Mouse (Mus musculus): Measurements from ENCODE around the gene Mdh1.
"Not testable (repeated sequence)": the region's sequence is repeated elsewhere in the genome, so short reads cannot be mapped to it uniquely, and the experiment has no call there.

The Mdh1 gene

GRCm38 (mm10) chr11:21545951-21546350, 26.2 kb downstream of the Mdh1 start:
- no peak for DNase-seq (ENCODE audit: low read depth, low spot score)

- DNase-seq (ENCODE audit: low read depth, low spot score), result no peak
These were observed 27.1 kb downstream of the Mdh1 start for GRCm38 (mm10) chr11:21545021-21545420.

DNA sequence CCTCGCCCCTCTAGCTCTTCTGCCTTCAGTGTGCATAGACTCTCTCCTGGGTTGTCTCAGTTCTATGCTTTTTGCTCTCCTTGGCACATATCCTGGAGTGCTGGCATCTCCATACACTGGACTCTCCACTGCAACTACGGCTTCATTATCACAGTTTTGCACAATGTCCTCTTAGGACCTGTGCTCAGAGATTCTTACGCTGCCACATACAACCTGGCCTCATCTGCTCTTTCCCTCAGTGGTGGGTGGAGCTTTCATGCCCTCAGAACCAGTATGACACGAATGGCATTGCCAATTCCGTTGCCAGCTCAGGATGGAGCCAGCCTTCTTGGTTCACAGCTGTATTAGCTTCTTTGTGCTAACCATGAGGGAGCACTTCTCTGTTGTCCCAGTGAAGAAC, 29.4 kb downstream of the Mdh1 start:
- DNase-seq (ENCODE audit: low read depth, low spot score), result no peak

GRCm38 (mm10) chr11:21540622-21541021, 31.5 kb downstream of the Mdh1 start:
- no peak for DNase-seq (ENCODE audit: low read depth, low spot score)

DNA sequence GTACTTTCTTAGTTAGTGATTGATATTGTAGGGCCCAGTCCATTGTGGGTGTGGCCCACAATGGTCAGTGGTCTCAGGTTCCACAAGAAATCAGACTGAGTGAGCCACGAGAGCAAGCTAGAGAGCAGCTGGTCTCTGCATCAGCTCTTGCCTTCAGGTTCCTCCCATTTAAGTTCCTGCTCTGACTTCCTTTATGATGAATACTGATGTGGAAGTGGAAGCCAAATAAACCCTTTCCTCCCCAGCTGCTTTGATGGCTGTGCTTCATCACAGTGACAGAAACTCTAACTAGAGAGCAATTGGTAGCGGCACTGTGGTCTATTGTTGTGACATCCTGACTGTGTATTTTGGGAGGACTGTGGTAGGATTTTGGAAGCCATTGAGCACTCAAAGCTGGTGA, 32.1 kb downstream of the Mdh1 start:
- DNase-seq (ENCODE audit: low read depth, low spot score), result no peak

DNA sequence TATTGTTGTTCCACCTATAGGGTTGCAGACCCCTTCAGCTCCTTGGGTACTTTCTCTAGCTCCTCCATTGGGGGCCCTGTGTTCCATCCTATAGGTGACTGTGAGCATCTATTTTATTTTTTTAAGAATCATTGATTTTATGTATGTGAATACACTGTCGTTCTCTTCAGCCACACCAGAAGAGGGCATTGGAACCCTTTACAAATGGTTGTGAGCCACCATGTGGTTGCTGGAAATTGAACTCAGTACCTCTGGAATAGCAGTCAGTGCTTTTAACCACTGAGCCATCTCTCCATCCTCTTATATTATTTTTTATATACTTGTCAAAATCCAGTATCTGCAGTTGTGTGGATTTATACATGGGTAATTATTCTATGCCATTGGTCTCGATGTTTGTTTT, 41.3 kb downstream of the Mdh1 start:
- DNase-seq (ENCODE audit: low read depth, low spot score), result not testable (repeated sequence)

GRCm38 (mm10) chr11:21528676-21529394, 43.3 kb downstream of the Mdh1 start:
- DNase-seq (ENCODE audit: low read depth, low spot score), result no peak

DNA sequence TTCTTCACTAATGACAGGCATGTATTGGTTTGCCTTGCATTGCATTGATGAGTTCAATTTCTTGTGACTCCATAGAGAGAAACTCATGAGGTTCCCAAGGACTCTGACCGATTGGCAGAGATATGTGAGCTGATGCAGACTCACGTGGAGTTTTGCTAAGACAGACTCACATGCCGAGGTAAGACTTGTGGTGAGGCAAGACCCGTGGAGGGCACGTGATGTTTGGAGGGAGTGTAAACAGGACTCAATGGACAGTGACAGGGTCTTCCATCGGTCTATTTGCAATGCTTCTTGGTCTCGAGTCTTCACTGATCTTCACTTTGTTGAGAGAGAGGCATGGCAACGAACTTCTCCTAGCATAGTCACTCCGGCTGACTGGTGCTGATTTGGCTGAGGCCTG, 54.4 kb downstream of the Mdh1 start:
- no peak for DNase-seq (ENCODE audit: low read depth, low spot score)

DNA sequence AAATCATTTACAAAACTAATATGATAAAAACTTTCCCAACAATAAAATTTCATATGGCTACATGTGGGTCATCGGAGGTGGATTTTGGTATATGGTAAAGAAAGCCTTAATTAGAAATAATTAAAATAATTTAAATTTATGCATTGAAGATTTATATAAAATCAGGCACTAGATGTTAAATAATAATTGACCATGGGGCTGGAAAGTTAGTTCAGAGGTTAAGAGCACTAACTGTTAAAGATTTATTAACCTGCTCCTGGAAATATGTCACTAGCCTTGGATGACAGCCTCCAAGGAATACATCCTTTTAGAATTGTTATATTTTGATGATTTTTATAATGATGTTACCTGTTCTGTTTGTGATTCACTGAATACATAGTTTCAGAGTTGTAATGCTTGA, 55.8 kb downstream of the Mdh1 start:
- DNase-seq (ENCODE audit: low read depth, low spot score), result not testable (repeated sequence)

DNA sequence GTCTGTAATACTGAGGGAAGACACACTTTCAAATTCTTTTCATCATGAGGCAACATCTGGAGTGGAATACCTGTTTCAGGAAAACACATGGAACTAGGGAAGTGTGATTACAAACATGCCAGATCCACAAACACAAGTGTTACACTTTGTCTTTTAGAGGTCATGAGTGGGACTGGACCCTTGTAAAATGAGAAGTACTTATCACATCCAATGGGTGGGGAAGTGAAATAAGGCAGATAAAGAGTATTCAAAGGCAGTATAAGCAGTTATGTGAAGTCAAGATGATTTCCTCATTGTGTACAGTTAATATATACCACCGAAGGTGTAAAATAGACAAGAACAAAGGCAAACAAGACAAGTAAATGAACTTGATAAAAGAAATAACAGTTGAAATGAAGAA, 61.6 kb downstream of the Mdh1 start:
- DNase-seq (ENCODE audit: low read depth, low spot score), result not testable (repeated sequence)

- DNase-seq (ENCODE audit: low read depth, low spot score), result not testable (repeated sequence)
These were observed 63.5 kb downstream of the Mdh1 start for GRCm38 (mm10) chr11:21508713-21509112.

- not testable (repeated sequence) for DNase-seq (ENCODE audit: low read depth, low spot score)
These were observed 65.1 kb downstream of the Mdh1 start for GRCm38 (mm10) chr11:21507073-21507472.
